Mouse (Mus musculus) left cerebral cortex, postnatal 4 days (tissue): Measurements from ENCODE around the gene Kif1b. TPM values are rescaled to one million over a fixed set of nuclear protein-coding genes. Genes with fewer than 3 reads are reported as not detected.
A peak's percentile ranks its signal among the peaks of the same experiment; 100 is the strongest.
"Not testable (repeated sequence)": the region's sequence is repeated elsewhere in the genome, so short reads cannot be mapped to it uniquely, and the experiment has no call there.

Source experiments
- DNase-seq: peaks from one replicate; pipeline ENCODE4 v3.0.0-alpha.2; 2022
- intact Hi-C: fragments of 180-260 bp; cut with DNase I; formaldehyde crosslinking; loops from one replicate; pipeline ENCODE4 v1.15.1; 2025
- total RNA-seq, 2 experiments: library from RNA; stranded (reverse); gene quantifications; 2 replicates each; pipeline ENCODE4 v1.2.3; 2021

The Kif1b gene
- total RNA-seq, 2 experiments from 2014 or later: 420 to 423 TPM

DNA sequence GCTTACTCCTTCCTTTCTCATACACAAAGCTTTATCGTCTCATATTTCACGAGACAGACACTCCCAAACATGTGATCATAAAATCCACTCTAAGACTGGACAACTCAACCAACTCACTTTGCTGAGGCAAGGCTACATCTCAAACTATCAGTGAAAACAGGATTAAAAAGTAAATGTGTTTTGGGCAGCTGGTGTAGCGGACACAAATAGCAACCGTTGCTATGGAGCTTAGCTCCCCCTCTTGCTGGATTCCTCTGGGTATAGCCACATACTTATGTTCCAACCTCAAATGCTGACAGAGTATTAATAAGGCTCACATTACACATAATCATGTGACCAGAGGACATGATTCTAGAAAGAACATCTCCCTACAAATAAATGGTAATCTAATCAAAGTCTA is 29.9 kb downstream of the Kif1b start:
- intact Hi-C loops: no loop called here
- no peak for DNase-seq

GRCm38 (mm10) chr4:149273128-149273527 is 34.4 kb downstream of the Kif1b start:
- DNase-seq: peak; percentile 21
- intact Hi-C loops: no loop called here

GRCm38 (mm10) chr4:149270541-149270940 is 37.0 kb downstream of the Kif1b start:
- DNase-seq: no peak
- intact Hi-C loops: no loop called here

DNA sequence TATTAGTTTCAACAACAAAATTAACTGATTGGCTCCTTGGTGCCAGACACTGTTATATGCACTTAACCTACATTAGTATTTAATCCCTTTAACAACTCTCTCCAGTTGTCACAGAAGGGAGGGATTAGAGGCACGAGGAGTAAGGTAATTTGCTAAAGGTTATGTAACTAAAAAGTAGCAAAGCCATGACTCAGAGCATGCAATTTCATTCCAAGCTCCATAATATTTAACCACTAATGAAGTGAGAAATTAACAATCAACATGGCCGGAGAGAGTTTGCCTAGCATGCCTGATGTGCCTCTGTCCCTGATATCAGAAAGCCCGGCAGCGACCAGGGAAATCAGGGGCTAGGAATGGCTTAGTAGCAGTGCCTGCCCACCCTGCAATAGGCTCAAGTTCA is 38.5 kb downstream of the Kif1b start:
- intact Hi-C loops: no loop called here
- no peak for DNase-seq

DNA sequence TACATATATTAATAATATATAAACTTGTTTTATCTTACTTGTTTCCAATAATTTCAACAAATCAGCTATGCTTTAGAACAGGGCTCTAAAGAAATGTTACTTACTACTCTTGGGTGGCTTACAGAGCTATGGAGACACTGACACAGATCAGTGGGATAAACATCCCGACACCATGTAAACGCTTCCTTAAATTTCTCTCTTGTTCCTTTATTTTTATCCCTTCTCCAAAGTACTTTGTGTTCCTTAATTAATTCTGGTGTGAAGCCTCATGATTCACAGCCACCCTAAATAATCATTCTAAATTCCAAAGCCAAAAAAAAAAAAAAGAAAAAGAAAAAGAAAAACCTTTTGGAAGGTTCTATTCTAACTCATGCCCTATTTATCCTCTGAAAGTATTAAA is 42.6 kb downstream of the Kif1b start:
- intact Hi-C loops: no loop called here
- no peak for DNase-seq

DNA sequence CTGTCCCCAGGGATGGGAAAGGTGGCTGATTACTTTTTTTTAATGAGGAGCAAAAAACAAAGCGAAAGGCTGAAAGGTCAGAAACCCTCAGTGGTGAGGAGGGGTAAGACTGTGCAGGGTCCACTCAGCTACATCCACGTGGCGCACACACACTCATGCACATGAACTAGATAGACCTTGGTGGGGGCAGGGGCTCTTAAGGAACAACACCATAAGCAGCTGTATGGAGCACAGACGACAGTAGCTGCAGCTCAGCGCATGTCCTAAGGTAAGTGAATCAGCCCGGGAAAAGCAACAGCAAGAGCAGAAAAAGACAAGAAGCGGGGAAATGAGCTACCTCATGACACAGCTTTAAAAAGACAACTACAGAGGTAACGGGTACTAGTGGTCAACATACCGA is 44.3 kb downstream of the Kif1b start:
- intact Hi-C loops: no loop called here
- DNase-seq: no peak

DNA sequence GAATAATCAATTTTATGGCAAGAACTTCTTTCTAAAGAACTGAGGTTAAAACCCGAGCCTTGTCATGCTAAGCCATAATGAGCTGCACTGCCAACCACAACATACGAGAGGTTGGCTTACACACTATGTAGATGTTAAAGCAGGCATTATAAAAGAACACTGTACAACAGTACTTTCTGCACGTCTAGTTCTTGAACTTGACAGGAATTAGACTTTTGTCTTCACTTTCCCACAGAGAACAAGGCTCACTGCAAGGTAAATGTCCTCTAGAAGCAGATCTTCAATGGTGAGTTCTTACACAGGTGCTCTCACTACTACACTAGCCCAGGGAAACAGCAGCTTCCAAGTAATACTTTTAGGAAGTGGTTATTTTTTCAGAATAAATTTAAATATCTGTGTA is 46.0 kb downstream of the Kif1b start:
- intact Hi-C loops: no loop called here
- DNase-seq: no peak

DNA sequence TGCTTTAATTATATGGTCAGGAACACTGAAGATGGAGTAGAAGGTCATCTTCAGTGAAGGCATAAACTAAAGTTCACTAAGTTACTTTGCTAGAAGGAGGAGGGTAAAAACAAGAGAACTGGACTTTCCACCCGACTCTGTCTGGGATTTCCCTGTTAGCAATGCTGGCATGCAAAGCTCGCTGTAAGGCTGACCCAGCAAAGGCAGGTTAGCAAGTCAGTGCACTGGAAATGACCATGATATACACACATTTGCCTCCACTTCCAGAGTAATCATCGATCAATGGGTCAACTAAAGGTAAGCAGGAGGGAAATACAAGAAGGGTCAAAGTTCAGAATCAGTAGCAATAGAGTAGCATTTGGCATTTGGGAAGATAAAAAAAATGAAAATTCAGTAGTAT is 46.6 kb downstream of the Kif1b start:
- no peak for DNase-seq
- intact Hi-C loops: no loop called here

- no peak for DNase-seq
These were observed 48.0 kb downstream of the Kif1b start for GRCm38 (mm10) chr4:149259391-149260094.

GRCm38 (mm10) chr4:149258926-149259325 is 48.6 kb downstream of the Kif1b start:
- intact Hi-C loops: loop anchor here (5.0 kb wide), 1 partner anchor 52 kb away; no protein-coding TSS in a partner anchor
- DNase-seq: no peak

More at GRCm38 (mm10) chr4:149259391-149260094, 48.0 kb downstream of the Kif1b start:
- intact Hi-C loops: loop anchor here (5.0 kb wide), 1 partner anchor 52 kb away; no protein-coding TSS in a partner anchor

GRCm38 (mm10) chr4:149256511-149257300 is 50.8 kb downstream of the Kif1b start:
- intact Hi-C loops: loop anchor here (5.0 kb wide), 1 partner anchor 49 kb away; no protein-coding TSS in a partner anchor
- peak; percentile 28 for DNase-seq

DNA sequence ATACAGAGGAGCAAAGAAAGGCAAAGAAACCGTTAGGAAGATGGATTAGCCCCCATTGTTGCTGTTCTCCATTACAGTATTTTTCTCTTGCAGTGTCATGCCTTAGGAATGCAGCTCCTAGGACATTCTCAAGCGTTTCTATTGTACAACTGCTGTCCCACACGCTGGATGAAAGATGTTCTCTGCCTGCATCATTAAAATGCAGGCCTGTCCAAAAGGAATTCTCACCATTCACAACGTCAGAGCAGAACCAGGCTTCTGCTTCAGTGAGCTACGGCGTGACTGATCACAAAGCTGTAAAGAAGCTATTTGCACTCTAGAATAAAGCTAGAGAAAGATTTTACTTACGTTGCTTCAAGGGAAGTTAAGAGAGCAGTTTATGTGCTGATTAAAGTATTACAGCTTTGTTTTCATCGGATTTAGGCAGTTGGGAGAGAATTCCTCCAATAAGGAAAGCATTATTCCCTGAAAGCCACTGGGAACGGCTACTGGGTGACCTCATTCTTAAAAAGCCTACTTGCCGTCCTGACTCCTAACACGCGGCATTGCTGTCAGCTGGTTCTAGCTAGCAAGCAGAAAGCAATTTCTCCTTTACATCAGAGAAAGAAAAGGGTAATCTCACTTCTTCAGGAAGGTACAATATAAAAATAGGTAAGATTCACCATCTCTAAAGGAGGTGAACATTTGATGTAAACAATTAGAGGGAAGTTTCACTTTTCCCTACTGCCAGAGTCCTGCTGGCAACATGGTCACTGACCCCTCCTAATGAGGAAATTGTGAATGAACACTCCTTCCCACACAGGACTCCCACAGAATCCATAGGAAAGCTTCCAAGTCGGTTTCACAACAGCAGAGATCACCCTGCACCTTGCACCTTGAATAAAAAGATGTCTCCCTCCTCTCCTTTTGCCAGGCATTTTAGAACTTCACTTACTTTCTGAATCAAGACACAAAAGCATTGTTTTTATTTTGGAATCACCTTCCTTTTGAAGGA is 51.9 kb downstream of the Kif1b start:
- no peak for DNase-seq
- intact Hi-C loops: loop anchor here (5.0 kb wide), 1 partner anchor 48 kb away; no protein-coding TSS in a partner anchor

GRCm38 (mm10) chr4:149254827-149255226 is 52.7 kb downstream of the Kif1b start:
- intact Hi-C loops: loop anchor here (5.0 kb wide), 1 partner anchor 48 kb away; no protein-coding TSS in a partner anchor
- DNase-seq: no peak

GRCm38 (mm10) chr4:149249311-149249710 is 58.2 kb downstream of the Kif1b start:
- intact Hi-C loops: no loop called here
- no peak for DNase-seq

DNA sequence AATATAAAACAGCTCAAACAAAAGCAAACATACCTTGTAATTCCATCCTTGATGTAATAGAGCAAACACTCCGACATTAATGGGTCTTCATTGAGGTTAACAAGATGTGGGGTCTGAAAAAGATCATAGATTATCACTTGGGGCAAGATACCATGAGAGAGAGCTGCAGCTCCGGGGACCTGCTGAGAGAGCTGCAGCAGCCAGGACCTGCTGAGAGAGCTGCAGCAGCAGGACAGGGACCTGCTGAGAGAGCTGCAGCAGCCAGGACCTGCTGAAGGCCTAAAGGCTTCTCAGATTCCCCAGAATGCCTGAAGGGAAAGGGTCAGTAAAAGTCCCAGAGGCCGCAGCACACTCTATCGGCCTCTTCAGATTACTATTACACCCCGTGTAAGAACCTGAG is 59.7 kb downstream of the Kif1b start:
- no peak for DNase-seq
- intact Hi-C loops: no loop called here

GRCm38 (mm10) chr4:149247156-149247633 is 60.3 kb downstream of the Kif1b start:
- DNase-seq: peak; percentile 16
- intact Hi-C loops: no loop called here

DNA sequence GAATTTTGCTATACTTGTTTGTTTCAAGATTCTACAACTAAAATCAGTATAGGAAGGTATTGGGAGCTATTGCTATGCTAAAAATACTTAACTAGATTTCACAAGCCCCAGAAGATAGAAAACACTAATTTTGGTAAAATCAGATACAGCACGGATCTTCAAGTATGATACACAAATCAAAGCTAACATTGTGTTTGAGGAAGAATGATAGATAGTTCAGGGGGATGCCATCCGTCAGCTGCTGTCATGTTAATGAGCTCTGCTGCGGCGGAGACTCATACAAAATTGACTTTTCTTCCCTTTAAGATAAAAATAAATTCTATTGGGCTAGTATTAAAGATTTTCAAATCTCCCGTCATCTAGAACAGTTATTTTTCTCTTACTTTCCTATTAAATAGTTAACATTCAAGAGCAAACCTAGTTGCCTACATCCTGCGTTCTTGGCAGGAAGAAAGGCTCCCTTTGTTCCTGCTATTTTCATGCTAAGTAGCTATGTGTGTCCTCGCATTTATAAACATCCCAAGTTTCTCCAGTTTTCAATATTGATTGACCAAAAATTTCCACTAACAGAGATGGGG is 60.8 kb downstream of the Kif1b start:
- intact Hi-C loops: no loop called here
- no peak for DNase-seq

GRCm38 (mm10) chr4:149237011-149237410 is 70.5 kb downstream of the Kif1b start:
- intact Hi-C loops: no loop called here
- DNase-seq: no peak

- intact Hi-C loops: no loop called here
- no peak for DNase-seq
These were observed 73.6 kb downstream of the Kif1b start for GRCm38 (mm10) chr4:149233938-149234337.

DNA sequence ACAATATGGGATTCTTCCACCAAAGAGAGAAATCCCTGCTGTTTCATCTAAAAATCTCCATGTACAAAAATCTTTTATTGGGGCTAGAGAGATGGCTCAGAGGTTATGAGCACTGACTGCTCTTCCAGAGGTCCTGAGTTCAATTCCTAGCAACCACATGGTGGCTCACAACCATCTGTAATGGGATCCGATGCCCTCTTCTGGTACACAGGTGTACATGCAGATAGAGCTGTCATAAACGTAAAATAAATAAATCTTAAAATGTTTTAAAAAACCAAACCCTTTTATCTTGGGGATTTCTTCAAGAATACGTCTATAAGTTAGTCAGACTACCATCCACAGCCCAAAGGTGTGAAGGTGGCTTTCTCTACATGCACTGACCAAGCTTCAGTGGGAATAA is 78.8 kb downstream of the Kif1b start:
- intact Hi-C loops, DNase-seq: not testable (repeated sequence)
